Mouse (Mus musculus): ENCODE data around the gene Imp4. TPM values are rescaled to one million over a fixed set of nuclear protein-coding genes. Genes with fewer than 3 reads are reported as not detected.
A peak's percentile ranks its signal among the peaks of the same experiment; 100 is the strongest.

Gene Imp4
- polyA plus RNA-seq, 1 experiment from 2014 or later, result 47.5 TPM

DNA sequence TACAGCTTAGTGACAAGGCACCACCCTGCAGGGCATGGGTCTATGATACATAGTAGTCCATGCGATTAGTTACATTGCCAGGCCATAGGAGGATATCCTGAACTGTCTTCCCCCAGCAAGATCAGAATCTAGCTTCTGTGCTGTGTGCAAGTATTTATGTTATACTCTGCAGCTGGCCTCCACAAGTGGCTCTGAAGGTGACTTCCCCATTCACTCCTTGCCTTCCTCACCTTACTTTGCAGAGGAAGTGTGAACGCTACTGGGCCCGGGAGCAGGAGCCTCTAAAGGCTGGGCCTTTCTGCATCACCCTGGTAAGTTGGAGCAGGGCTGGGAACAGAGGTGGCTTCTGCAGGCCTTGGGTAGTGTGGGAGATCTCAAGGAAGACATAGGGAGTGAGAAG, 28.4 kb downstream of the Imp4 start:
- Histone ChIP-seq H3K4me1 (replicated peaks; ENCODE audit: control insufficient read depth, insufficient read depth, low read length) (no peaks in the 10 kb centered on the region), H3K4me2 (replicated peaks; ENCODE audit: low read depth) (no peak overlapping the region), H3K27me3 (replicated peaks; ENCODE audit: control insufficient read depth, insufficient read depth, low read length) (no peaks in the 10 kb centered on the region), H3K9me3 (ENCODE audit: control insufficient read depth) (no peaks in the 10 kb centered on the region), H3K27ac (ENCODE audit: low read depth, low read length) (no peak overlapping the region), H3K9ac (ENCODE audit: low read depth, low read length) (no peak overlapping the region), H3K36me3 (ENCODE audit: control insufficient read depth, insufficient read depth) (no peaks in the 10 kb centered on the region), H3K4me3 (ENCODE audit: low read depth, low read length) (no peak overlapping the region)
- TF ChIP-seq CTCF (IDR thresholded peaks at IDR 0.05; ENCODE audit: low read depth), result no peak
- WGBS, result 63% methylated on average over 3 of the region's 3 CpGs
- no peak for ATAC-seq

DNA sequence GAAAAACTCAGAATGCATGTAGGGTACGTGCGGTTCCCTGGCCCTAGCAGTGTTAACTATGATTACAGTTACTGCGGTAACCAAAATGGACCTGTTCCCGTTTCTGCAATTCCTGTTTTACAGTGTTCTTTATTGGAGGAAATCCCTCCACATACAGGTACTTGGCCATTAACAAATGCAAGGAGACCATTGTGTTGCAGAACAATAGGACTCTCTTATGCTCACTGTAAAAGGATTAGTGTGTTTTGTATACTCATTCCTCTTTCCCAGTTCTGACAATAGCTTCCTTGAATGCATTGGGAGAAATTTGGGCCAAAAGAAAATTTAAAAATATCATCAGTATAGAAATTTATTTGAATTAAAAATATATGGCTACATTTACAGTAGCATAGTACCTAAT, 28.8 kb downstream of the Imp4 start:
- no peak for ATAC-seq
- 80% methylated on average over 4 of the region's 4 CpGs for WGBS

DNA sequence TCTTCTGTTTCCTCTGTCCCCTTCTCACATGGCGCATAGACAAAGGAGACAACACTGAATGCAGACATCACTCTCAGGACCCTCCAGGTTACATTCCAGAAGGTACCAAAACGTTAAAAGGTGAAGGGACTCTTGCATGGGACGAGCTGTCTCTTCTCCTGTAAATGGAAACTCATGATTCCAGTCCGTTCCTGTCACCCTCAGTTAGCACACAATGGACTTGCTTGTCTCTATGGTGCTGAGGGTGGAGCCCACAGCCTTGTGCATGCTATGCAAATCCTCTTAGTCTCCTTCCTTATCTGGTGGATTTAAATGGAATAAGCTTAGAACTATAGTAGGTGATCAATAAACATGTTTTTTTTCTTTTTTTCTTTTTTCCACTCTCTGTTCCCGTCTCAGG, 30.1 kb downstream of the Imp4 start:
- H3K9ac ChIP-seq (ENCODE audit: low read depth, low read length), result no peak overlapping the region
- H3K4me1 ChIP-seq (replicated peaks; ENCODE audit: control insufficient read depth, insufficient read depth, low read length), result no peaks in the 10 kb centered on the region
- no peak for ATAC-seq
- 79% methylated on average over 5 of the region's 5 CpGs for WGBS
- H3K27me3 ChIP-seq (replicated peaks; ENCODE audit: control insufficient read depth, insufficient read depth, low read length), result no peaks in the 10 kb centered on the region
- no peak overlapping the region for H3K4me2 ChIP-seq (replicated peaks; ENCODE audit: low read depth)
- no peak overlapping the region for H3K4me3 ChIP-seq (ENCODE audit: low read depth, low read length)
- no peak overlapping the region for H3K27ac ChIP-seq (ENCODE audit: low read depth, low read length)
- H3K9me3 ChIP-seq (ENCODE audit: control insufficient read depth), result no peaks in the 10 kb centered on the region
- TF ChIP-seq CTCF (IDR thresholded peaks at IDR 0.05; ENCODE audit: low read depth), result no peak
- no peaks in the 10 kb centered on the region for H3K36me3 ChIP-seq (ENCODE audit: control insufficient read depth, insufficient read depth)

More for the DNA sequence above, 28.8 kb downstream of the Imp4 start:
- Histone ChIP-seq H3K9me3 (ENCODE audit: control insufficient read depth) (no peaks in the 10 kb centered on the region), H3K27me3 (replicated peaks; ENCODE audit: control insufficient read depth, insufficient read depth, low read length) (no peaks in the 10 kb centered on the region), H3K9ac (ENCODE audit: low read depth, low read length) (no peak overlapping the region), H3K4me2 (replicated peaks; ENCODE audit: low read depth) (no peak overlapping the region), H3K27ac (ENCODE audit: low read depth, low read length) (no peak overlapping the region), H3K4me3 (ENCODE audit: low read depth, low read length) (no peak overlapping the region), H3K36me3 (ENCODE audit: control insufficient read depth, insufficient read depth) (no peaks in the 10 kb centered on the region), H3K4me1 (replicated peaks; ENCODE audit: control insufficient read depth, insufficient read depth, low read length) (no peaks in the 10 kb centered on the region)
- TF ChIP-seq CTCF (IDR thresholded peaks at IDR 0.05; ENCODE audit: low read depth), result no peak

DNA sequence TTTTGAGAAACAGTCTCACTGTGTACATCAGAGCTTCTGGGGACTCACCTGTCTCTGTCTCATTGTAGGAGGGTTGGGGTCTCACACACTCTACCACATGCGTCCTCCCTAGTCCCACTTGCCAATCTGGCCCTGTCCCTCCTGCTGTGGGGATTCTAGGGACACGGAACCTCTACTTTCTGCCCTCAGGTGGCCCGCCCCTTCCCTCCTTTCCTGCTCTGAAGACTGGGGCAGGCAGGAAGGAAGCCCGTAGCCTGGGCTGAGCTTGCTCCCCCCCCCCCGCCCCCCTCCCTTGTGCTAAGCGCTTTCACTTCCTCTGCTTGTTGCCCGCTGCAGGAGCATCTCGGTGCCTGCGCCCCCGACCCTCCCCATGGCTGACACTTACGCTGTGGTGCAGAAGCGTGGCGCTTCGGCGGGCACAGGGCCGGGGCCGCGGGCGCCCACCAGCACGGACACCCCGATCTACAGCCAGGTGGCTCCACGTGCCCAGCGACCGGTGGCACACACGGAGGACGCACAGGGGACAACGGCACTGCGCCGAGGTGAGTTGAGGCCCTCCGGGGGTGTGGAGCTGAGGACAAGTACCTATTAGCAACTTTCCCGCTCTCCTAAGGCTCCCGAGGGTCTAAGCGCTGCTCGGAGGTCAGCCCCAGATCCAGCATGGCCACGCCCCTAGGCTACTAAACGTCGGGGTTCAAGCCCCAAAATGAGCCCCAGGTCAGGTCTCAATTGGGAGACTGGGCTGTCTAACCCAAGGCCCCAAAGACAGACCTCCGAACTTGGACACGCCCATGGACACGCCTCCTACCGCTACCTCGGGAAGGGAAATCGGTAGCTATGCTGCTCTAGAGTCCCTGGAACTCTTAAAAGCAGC, 33.0 kb downstream of the Imp4 start:
- H3K4me3 ChIP-seq (ENCODE audit: low read depth, low read length), result peak overlapping the region; percentile 59
- peak overlapping the region; percentile 34 for H3K9ac ChIP-seq (ENCODE audit: low read depth, low read length)
- H3K9me3 ChIP-seq (ENCODE audit: control insufficient read depth), result no peaks in the 10 kb centered on the region
- TF ChIP-seq CTCF (IDR thresholded peaks at IDR 0.05; ENCODE audit: low read depth), result peak; percentile 43
- peak; percentile 54 for ATAC-seq
- H3K27me3 ChIP-seq (replicated peaks; ENCODE audit: control insufficient read depth, insufficient read depth, low read length), result no peaks in the 10 kb centered on the region
- peak overlapping the region; percentile 99 for H3K4me2 ChIP-seq (replicated peaks; ENCODE audit: low read depth)
- H3K36me3 ChIP-seq (ENCODE audit: control insufficient read depth, insufficient read depth), result no peaks in the 10 kb centered on the region
- H3K27ac ChIP-seq (ENCODE audit: low read depth, low read length), result no peak overlapping the region
- no peaks in the 10 kb centered on the region for H3K4me1 ChIP-seq (replicated peaks; ENCODE audit: control insufficient read depth, insufficient read depth, low read length)
- WGBS, result 2% methylated on average over 42 of the region's 43 CpGs

DNA sequence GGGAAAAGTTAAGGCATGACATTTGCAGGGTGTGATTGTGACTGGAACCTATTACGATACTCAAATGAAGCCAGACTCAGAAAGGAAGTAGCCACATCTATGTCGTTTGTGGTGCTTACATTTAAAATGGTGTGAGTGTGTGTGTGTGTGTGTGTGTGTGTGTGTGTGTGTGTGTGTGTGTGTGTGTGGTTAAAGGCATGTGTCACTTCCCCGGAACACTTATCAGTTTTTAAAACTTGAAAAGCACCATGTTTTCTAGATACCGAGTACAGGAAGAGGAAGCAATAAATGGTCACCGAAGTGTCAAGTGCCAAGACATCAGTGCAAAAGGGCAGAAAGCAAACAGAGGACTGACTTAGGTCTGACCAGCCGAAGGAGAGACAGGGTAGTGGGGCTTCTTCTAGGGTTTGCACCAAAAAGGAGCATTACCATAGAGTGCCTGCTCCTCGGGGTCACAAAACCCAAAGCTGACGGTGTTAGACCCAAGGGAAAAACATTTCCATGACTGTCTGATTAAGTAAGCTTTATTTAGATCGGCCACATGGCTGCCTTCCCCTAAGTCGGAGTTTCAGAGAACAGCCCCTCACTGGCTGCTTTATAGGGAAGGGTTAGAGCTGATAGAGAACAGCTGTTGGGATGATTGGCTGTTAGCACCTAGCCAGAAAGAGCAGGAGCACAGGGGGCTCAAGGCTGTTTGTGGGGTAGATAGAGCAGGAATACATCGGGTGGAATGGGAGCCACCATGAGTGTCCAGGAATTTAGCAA, 39.4 kb downstream of the Imp4 start:
- ATAC-seq, result no peak
- Histone ChIP-seq H3K27me3 (replicated peaks; ENCODE audit: control insufficient read depth, insufficient read depth, low read length) (no peaks in the 10 kb centered on the region), H3K4me3 (ENCODE audit: low read depth, low read length) (no peak overlapping the region), H3K9ac (ENCODE audit: low read depth, low read length) (no peak overlapping the region), H3K36me3 (ENCODE audit: control insufficient read depth, insufficient read depth) (no peaks in the 10 kb centered on the region), H3K27ac (ENCODE audit: low read depth, low read length) (no peak overlapping the region), H3K4me2 (replicated peaks; ENCODE audit: low read depth) (no peak overlapping the region), H3K4me1 (replicated peaks; ENCODE audit: control insufficient read depth, insufficient read depth, low read length) (0 out of 2 replicates have a peak, but pooled peaks cover 2% of the 10 kb centered on the region), H3K9me3 (ENCODE audit: control insufficient read depth) (no peaks in the 10 kb centered on the region)
- 37% methylated on average over 11 of the region's 11 CpGs for WGBS
- no peak for TF ChIP-seq CTCF (IDR thresholded peaks at IDR 0.05; ENCODE audit: low read depth)

DNA sequence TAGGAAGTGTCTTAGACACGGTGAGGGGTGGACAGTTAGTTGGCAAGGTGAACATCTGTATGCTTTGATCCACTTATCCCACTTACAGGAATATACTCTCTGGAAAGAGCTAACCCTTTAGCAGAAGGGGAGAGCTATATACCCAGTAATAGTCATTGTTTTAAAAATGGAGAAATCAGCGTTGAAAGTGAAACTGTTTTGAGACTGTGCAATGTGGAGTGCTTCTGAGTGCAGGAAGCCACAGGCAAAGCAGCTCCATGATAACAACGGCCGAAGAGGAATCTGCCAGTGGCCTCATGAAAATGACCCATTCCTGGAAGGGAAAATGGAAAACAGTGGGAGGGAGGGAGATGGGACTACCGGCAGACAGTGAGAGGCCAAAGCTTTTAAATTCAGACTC, 41.1 kb downstream of the Imp4 start:
- no peak for TF ChIP-seq CTCF (IDR thresholded peaks at IDR 0.05; ENCODE audit: low read depth)
- Histone ChIP-seq H3K36me3 (ENCODE audit: control insufficient read depth, insufficient read depth) (no peaks in the 10 kb centered on the region), H3K4me2 (replicated peaks; ENCODE audit: low read depth) (no peak overlapping the region), H3K4me3 (ENCODE audit: low read depth, low read length) (no peak overlapping the region), H3K27ac (ENCODE audit: low read depth, low read length) (no peak overlapping the region), H3K4me1 (replicated peaks; ENCODE audit: control insufficient read depth, insufficient read depth, low read length) (0 out of 2 replicates have a peak, but pooled peaks cover 2% of the 10 kb centered on the region), H3K9ac (ENCODE audit: low read depth, low read length) (no peak overlapping the region), H3K9me3 (ENCODE audit: control insufficient read depth) (no peaks in the 10 kb centered on the region), H3K27me3 (replicated peaks; ENCODE audit: control insufficient read depth, insufficient read depth, low read length) (no peaks in the 10 kb centered on the region)
- WGBS, result 57% methylated on average over 5 of the region's 5 CpGs
- no peak for ATAC-seq
